27 mouse cellular contexts compared by ENCODE assay signal in genomic region chr12:43489896-43490295, GRCm38 (mm10).
"Had no signal": no experiment of that assay in that cellular context is flagged by ENCODE, and none has a peak within 500 bp of the region (broad histone marks: within the 10 kb centered on the region; RNA-seq: fewer than 3 reads in every experiment).

No protein-coding gene starts in this region.

- H3K9me3 ChIP-seq: embryonic facial prominence, embryonic 12.5 days; embryonic facial prominence, embryonic 13.5 days; embryonic facial prominence, embryonic 15.5 days; forebrain, embryonic 10.5 days; forebrain, embryonic 12.5 days; forebrain, embryonic 13.5 days; forebrain, embryonic 15.5 days; heart, embryonic 10.5 days had no signal

- ATAC-seq: forebrain, embryonic 13.5 days; forebrain, embryonic 14.5 days; forebrain, embryonic 15.5 days; forebrain, embryonic 16.5 days; forebrain, postnatal 0 days had no signal

- H3K27me3 ChIP-seq: embryonic facial prominence, embryonic 12.5 days; embryonic facial prominence, embryonic 13.5 days; embryonic facial prominence, embryonic 15.5 days; forebrain, embryonic 12.5 days; forebrain, embryonic 13.5 days; forebrain, embryonic 15.5 days had no signal

- H3K4me1 ChIP-seq: embryonic facial prominence, embryonic 12.5 days; embryonic facial prominence, embryonic 13.5 days; embryonic facial prominence, embryonic 15.5 days; forebrain, embryonic 10.5 days; forebrain, embryonic 12.5 days; forebrain, embryonic 13.5 days; forebrain, embryonic 15.5 days; heart, embryonic 10.5 days had no signal

- H3K4me3 ChIP-seq: embryonic facial prominence, embryonic 12.5 days; embryonic facial prominence, embryonic 13.5 days; embryonic facial prominence, embryonic 15.5 days; erythroblast, embryonic 14.5 days; forebrain, embryonic 10.5 days; forebrain, embryonic 12.5 days; forebrain, embryonic 13.5 days; forebrain, embryonic 15.5 days; gastrocnemius, adult 2 months; heart, adult 2 months; heart, embryonic 10.5 days had no signal

- H3K36me3 ChIP-seq: embryonic facial prominence, embryonic 12.5 days; embryonic facial prominence, embryonic 13.5 days; embryonic facial prominence, embryonic 15.5 days; forebrain, embryonic 10.5 days; forebrain, embryonic 12.5 days; forebrain, embryonic 15.5 days; heart, embryonic 10.5 days had no signal

- H3K27ac ChIP-seq: embryonic facial prominence, embryonic 12.5 days; embryonic facial prominence, embryonic 13.5 days; embryonic facial prominence, embryonic 15.5 days; forebrain, embryonic 10.5 days; forebrain, embryonic 12.5 days; forebrain, embryonic 13.5 days; forebrain, embryonic 15.5 days; gastrocnemius, adult 2 months; heart, adult 2 months; heart, embryonic 10.5 days had no signal

- DNase-seq: cerebellum, adult 9-10 months; cerebellum, adult 9-11 months; cerebellum, postnatal 10 days; cerebellum, postnatal 14 days; cerebellum, postnatal 25 days; cerebellum, postnatal 36 days; embryo, embryonic 11 days; forebrain, postnatal 0 days; gastrocnemius, adult 2 months; gastrocnemius, postnatal 10 days; gastrocnemius, postnatal 14 days; gastrocnemius, postnatal 25 days; gastrocnemius, postnatal 36 days; heart, adult 11 months; heart, adult 18-20 months; heart, adult 2 months had no signal

- H3K9ac ChIP-seq: embryonic facial prominence, embryonic 12.5 days; embryonic facial prominence, embryonic 13.5 days; embryonic facial prominence, embryonic 15.5 days; forebrain, embryonic 12.5 days; forebrain, embryonic 13.5 days; forebrain, embryonic 15.5 days; forebrain, postnatal 0 days had no signal
